Mouse (Mus musculus) granulocyte monocyte progenitor cell, adult 5-6 weeks (primary cell): Measurements from ENCODE around the gene Olfr118. TPM values are rescaled to one million over a fixed set of nuclear protein-coding genes. Genes with fewer than 3 reads are reported as not detected.
"Not testable (repeated sequence)": the region's sequence is repeated elsewhere in the genome, so short reads cannot be mapped to it uniquely, and the experiment has no call there.

Experiments
- ATAC-seq: replicated peaks from 2 replicates; pipeline ENCODE4 v1.8.0; 2016; ENCODE audit warnings: mild to moderate bottlenecking, moderate TSS enrichment, inconsistent platforms; ENCODE audit not compliant: poor library complexity, severe bottlenecking
- total RNA-seq, 2 experiments: library from RNA; stranded (forward) in 1 of 2; stranded (reverse) in 1 of 2; fragments of 200-712, 200-1000 nt in 1 of 2; fragments of >200 nt in 1 of 2; fragmentation: Nextera tagmentation in 1 of 2; gene quantifications; 2 replicates each; pipeline ENCODE4 v1.2.3; 2014 to 2017

The Olfr118 gene
- total RNA-seq (2014; fragmentation: Nextera tagmentation): not detected in 2 replicates
- total RNA-seq (2017): not detected in 2 replicates

DNA sequence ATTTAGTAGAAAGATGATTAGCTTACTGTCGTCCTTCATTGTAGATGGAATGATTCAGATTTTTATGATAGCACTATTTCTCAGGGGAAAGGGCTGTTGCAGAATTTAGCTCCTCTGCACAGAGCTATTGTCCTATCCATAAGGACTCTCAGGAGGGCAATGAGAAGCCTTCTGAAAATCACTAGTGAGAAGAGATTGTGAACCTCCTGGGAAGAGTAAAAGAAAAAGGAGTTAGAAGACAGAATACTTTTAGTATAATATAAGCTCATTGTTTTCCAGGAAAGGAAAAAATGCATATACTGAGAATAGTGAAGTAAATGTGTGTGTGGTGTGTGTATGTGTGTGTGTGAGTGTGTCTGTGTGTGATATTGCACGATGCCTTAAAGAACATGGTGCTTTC is at the start of gene Olfr118:
TSS of gene Olfr118 (plus strand) at position 301 of the 400 bp plus-strand sequence.
- no peak for ATAC-seq

DNA sequence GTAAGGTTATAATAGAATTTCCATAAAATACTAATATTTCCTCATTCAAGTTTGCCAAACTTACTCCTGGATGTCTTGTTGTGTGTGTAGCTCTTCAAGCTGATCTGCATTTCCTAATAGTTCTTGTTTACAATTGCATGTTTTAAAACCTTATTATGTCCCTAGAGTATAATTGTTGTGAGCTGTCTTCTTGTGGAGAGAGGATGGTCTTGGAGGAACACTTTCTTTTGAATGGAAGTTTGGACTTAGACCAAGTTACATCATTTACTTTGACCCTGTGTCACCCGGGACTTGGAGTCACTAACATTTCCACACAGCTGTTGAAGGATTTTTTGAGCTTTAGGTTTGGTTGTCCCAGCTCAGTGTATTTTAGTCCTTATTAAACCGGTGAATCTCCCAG is 39.8 kb upstream of the Olfr118 start, which contains the start of the genes Olfr115 and Olfr116:
TSS of gene Olfr115 (minus strand) at position 101 of the 400 bp plus-strand sequence.
TSS of gene Olfr116 (minus strand) at position 191 of the 400 bp plus-strand sequence.
- no peak for ATAC-seq

DNA sequence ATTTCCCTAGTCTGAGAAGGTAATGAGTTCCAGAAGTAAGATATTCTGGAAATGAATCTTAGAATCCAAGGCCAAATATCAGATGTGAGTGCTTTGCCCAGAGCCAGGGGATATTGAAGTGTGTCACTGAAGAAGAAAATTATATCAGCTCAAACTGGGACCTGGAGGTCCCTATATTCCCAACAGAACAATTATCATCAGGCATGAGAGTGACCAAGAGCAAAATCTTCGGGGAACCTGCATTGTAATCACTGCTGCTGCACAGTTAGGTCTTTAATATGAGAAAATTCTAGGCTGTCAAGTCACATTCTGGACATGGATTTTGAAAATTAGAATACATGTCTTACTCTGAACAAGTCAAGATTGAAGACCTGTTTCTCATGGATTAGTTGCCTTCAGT is 3.1 kb upstream of the Olfr118 start, which contains the start of gene Olfr117:
TSS of gene Olfr117 (minus strand) at position 101 of the 400 bp plus-strand sequence.
- ATAC-seq: no peak

DNA sequence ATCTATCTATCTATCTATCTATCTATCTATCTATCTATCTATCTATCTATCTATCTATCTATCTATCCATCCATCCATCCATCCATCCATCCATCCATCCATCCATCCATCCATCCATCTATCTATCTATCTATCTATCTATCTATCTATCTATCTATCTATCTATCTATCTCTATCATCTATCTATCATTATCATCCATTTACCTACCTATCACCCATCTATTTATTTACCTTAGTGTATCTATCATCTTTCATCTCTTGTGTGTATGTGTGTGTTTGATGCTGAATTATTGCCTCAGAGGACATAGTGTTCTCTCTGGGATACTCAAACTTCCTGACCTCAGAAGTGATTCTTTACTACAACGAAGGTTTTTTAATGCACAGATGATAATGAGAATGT is 29.5 kb downstream of the Olfr118 start, which contains the start of gene Olfr119:
TSS of gene Olfr119 (plus strand) at position 301 of the 400 bp plus-strand sequence.
- ATAC-seq: not testable (repeated sequence)

GRCm38 (mm10) chr17:37721508-37721907 is 54.7 kb downstream of the Olfr118 start, which contains the start of gene Olfr120:
Gene Olfr120, plus strand, starts transcription at chr17:37721808.
- no peak for ATAC-seq

Other genes with a start within 250 kb of the Olfr118 start
- not detected in 2 replicates for gene Olfr108, start 221.5 kb upstream of the Olfr118 start, total RNA-seq (2014; fragmentation: Nextera tagmentation)
- not detected in 2 replicates for gene Olfr108, start 221.5 kb upstream of the Olfr118 start, total RNA-seq (2017)
- gene Olfr109, start 208.1 kb upstream of the Olfr118 start, total RNA-seq (2014; fragmentation: Nextera tagmentation): not detected in 2 replicates
- not detected in 2 replicates for gene Olfr109, start 208.1 kb upstream of the Olfr118 start, total RNA-seq (2017)
- gene H2-M2, start 183.4 kb upstream of the Olfr118 start, total RNA-seq (2014; fragmentation: Nextera tagmentation): not detected in 2 replicates
- gene H2-M2, start 183.4 kb upstream of the Olfr118 start, total RNA-seq (2017): not detected in 2 replicates
- gene Olfr110, start 174.5 kb upstream of the Olfr118 start, total RNA-seq (2014; fragmentation: Nextera tagmentation): not detected in 2 replicates
- not detected in 2 replicates for gene Olfr110, start 174.5 kb upstream of the Olfr118 start, total RNA-seq (2017)
- gene Olfr111, start 159.0 kb upstream of the Olfr118 start, total RNA-seq (2014; fragmentation: Nextera tagmentation): not detected in 2 replicates
- gene Olfr111, start 159.0 kb upstream of the Olfr118 start, total RNA-seq (2017): not detected in 2 replicates
- gene Olfr112, start 97.5 kb upstream of the Olfr118 start, total RNA-seq (2014; fragmentation: Nextera tagmentation): not detected in 2 replicates
- gene Olfr112, start 97.5 kb upstream of the Olfr118 start, total RNA-seq (2017): not detected in 2 replicates
- gene Olfr113, start 89.3 kb upstream of the Olfr118 start, total RNA-seq (2014; fragmentation: Nextera tagmentation): not detected in 2 replicates
- not detected in 2 replicates for gene Olfr113, start 89.3 kb upstream of the Olfr118 start, total RNA-seq (2017)
- not detected in 2 replicates for gene Olfr114, start 74.2 kb upstream of the Olfr118 start, total RNA-seq (2014; fragmentation: Nextera tagmentation)
- gene Olfr114, start 74.2 kb upstream of the Olfr118 start, total RNA-seq (2017): not detected in 2 replicates
- not detected in 2 replicates for gene Olfr115, start 39.9 kb upstream of the Olfr118 start, total RNA-seq (2014; fragmentation: Nextera tagmentation)
- gene Olfr115, start 39.9 kb upstream of the Olfr118 start, total RNA-seq (2017): not detected in 2 replicates
- not detected in 2 replicates for gene Olfr116, start 39.8 kb upstream of the Olfr118 start, total RNA-seq (2014; fragmentation: Nextera tagmentation)
- gene Olfr116, start 39.8 kb upstream of the Olfr118 start, total RNA-seq (2017): not detected in 2 replicates
- not detected in 2 replicates for gene Olfr117, start 3.2 kb upstream of the Olfr118 start, total RNA-seq (2014; fragmentation: Nextera tagmentation)
- not detected in 2 replicates for gene Olfr117, start 3.2 kb upstream of the Olfr118 start, total RNA-seq (2017)
- not detected in 2 replicates for gene Olfr119, start 29.6 kb downstream of the Olfr118 start, total RNA-seq (2014; fragmentation: Nextera tagmentation)
- gene Olfr119, start 29.6 kb downstream of the Olfr118 start, total RNA-seq (2017): not detected in 2 replicates
- gene Olfr120, start 54.8 kb downstream of the Olfr118 start, total RNA-seq (2014; fragmentation: Nextera tagmentation): not detected in 2 replicates
- gene Olfr120, start 54.8 kb downstream of the Olfr118 start, total RNA-seq (2017): not detected in 2 replicates
- gene Olfr121, start 81.9 kb downstream of the Olfr118 start, total RNA-seq (2014; fragmentation: Nextera tagmentation): not detected in 2 replicates
- not detected in 2 replicates for gene Olfr121, start 81.9 kb downstream of the Olfr118 start, total RNA-seq (2017)
- not detected in 2 replicates for gene Olfr122, start 101.6 kb downstream of the Olfr118 start, total RNA-seq (2014; fragmentation: Nextera tagmentation)
- gene Olfr122, start 101.6 kb downstream of the Olfr118 start, total RNA-seq (2017): not detected in 2 replicates
- gene Olfr123, start 126.5 kb downstream of the Olfr118 start, total RNA-seq (2014; fragmentation: Nextera tagmentation): not detected in 2 replicates
- gene Olfr123, start 126.5 kb downstream of the Olfr118 start, total RNA-seq (2017): not detected in 2 replicates
- gene Olfr124, start 132.9 kb downstream of the Olfr118 start, total RNA-seq (2014; fragmentation: Nextera tagmentation): not detected in 2 replicates
- not detected in 2 replicates for gene Olfr124, start 132.9 kb downstream of the Olfr118 start, total RNA-seq (2017)
- not detected in 2 replicates for gene Olfr125, start 166.0 kb downstream of the Olfr118 start, total RNA-seq (2014; fragmentation: Nextera tagmentation)
- gene Olfr125, start 166.0 kb downstream of the Olfr118 start, total RNA-seq (2017): not detected in 2 replicates
- gene Olfr126, start 180.5 kb downstream of the Olfr118 start, total RNA-seq (2014; fragmentation: Nextera tagmentation): not detected in 2 replicates
- not detected in 2 replicates for gene Olfr126, start 180.5 kb downstream of the Olfr118 start, total RNA-seq (2017)
- not detected in 2 replicates for gene Olfr127, start 233.4 kb downstream of the Olfr118 start, total RNA-seq (2014; fragmentation: Nextera tagmentation)
- gene Olfr127, start 233.4 kb downstream of the Olfr118 start, total RNA-seq (2017): not detected in 2 replicates